Mouse (Mus musculus) kidney, postnatal 0 days (tissue): ENCODE data around the gene Spsb4. TPM values are rescaled to one million over a fixed set of nuclear protein-coding genes. Genes with fewer than 3 reads are reported as not detected.
A peak's percentile ranks its signal among the peaks of the same experiment; 100 is the strongest.

Experiments used
- ATAC-seq: fragments of 200-750 bp; cut with Nextera tagmentation; replicated peaks from 2 replicates; pipeline ENCODE4 v1.8.0; 2017; ENCODE audit warnings: low read depth, moderate number of reproducible peaks, moderate TSS enrichment, moderate library complexity; ENCODE audit not compliant: low FRiP score
- DNase-seq: peaks from one replicate; pipeline ENCODE4 v3.0.0-alpha.2; 2016; ENCODE audit warnings: low spot score
- H3K27ac ChIP-seq: fragments of 300-500 bp; sonication (generic); 2 replicates; pipeline ENCODE4 v1.5.1; 2014; ENCODE audit warnings: mild to moderate bottlenecking
- H3K27me3 ChIP-seq: fragments of 300-500 bp; sonication (generic); 2 replicates; pipeline ENCODE4 v1.6.1; 2014; ENCODE audit warnings: low read length, mixed read lengths; ENCODE audit not compliant: insufficient read depth
- H3K36me3 ChIP-seq: fragments of 300-500 bp; sonication (generic); 2 replicates; pipeline ENCODE4 v1.6.1; 2014; ENCODE audit warnings: low read length, mixed read lengths; ENCODE audit not compliant: insufficient read depth
- H3K4me1 ChIP-seq: fragments of 300-500 bp; sonication (generic); replicated peaks from 2 replicates; pipeline ENCODE4 v1.6.1; 2014; ENCODE audit warnings: antibody characterized with exemption, low read length, mixed read lengths; ENCODE audit not compliant: insufficient read depth
- H3K4me2 ChIP-seq: fragments of 300-500 bp; sonication (generic); 2 replicates; pipeline ENCODE4 v1.6.1; 2014; ENCODE audit warnings: mild to moderate bottlenecking, low read length, moderate library complexity, mixed read lengths
- H3K4me3 ChIP-seq: fragments of 300-500 bp; sonication (generic); replicated peaks from 2 replicates; pipeline ENCODE4 v1.5.1; 2014; ENCODE audit warnings: low read depth, low read length
- H3K9ac ChIP-seq: fragments of 300-500 bp; sonication (generic); 2 replicates; pipeline ENCODE4 v1.6.1; 2014; ENCODE audit warnings: low read depth, low read length
- H3K9me3 ChIP-seq: fragments of 300-500 bp; sonication (generic); replicated peaks from 2 replicates; pipeline ENCODE4 v1.6.1; 2016; ENCODE audit warnings: low read length, inconsistent platforms, mixed read lengths
- CTCF ChIP-seq: IDR thresholded peaks from 2 replicates; pipeline ENCODE4 v1.5.1; 2016; ENCODE audit warnings: antibody characterized with exemption, low read depth, mild to moderate bottlenecking, moderate library complexity
- WGBS: fragments of 180-500 bp; shearing (Covaris S2); extraction: QIAGEN DNeasy Blood & Tissue Kit; methylation state at CpG from one replicate; pipeline ENCODE4 v1.1.7; 2014; 5-methylcytosine and 5-hydroxymethylcytosine counted together
- polyA plus RNA-seq: library from polyadenylated mRNA; unstranded; fragments of >200 nt; fragmentation: Nextera tagmentation; extraction: Ambion mirVana; gene quantifications from 2 replicates; pipeline ENCODE4 v1.2.1, GENCODE M21; 2015

Gene Spsb4
- polyA plus RNA-seq, 1 experiment from 2014 or later: 55.3 TPM

GRCm38 (mm10) chr9:96984034-96984433, 34.6 kb downstream of the Spsb4 start:
- H3K9ac ChIP-seq: no peak overlapping the region
- DNase-seq (no peak), ATAC-seq (no peak)
- H3K36me3 ChIP-seq: no peaks in the 10 kb centered on the region
- H3K4me3 ChIP-seq: no peak overlapping the region
- H3K4me2 ChIP-seq: no peak overlapping the region
- H3K27me3 ChIP-seq: no peaks in the 10 kb centered on the region
- TF ChIP-seq CTCF: no peak
- no peak overlapping the region for H3K27ac ChIP-seq
- 86% methylated on average over 8 of the region's 8 CpGs for WGBS
- no peaks in the 10 kb centered on the region for H3K9me3 ChIP-seq
- H3K4me1 ChIP-seq: peaks cover 57% of the 10 kb centered on the region

DNA sequence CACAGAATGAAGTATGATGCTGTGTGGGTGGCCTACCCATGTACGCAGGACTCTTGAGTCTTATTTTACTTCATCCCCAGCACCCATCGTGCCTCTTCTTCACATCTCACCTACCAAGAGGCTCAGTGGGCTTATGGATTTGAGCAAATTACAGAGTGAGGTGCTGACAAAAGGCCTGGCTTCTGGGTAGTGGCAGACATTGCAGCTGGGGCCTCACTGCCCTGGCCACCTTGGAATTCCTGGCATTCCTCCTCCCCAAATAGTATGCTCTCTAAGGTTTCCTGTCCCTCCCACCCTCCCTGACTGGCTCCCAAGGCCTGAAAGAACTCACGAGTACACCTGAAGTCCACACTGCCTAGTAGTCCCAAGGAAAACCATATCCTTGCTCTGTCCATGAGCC, 35.7 kb downstream of the Spsb4 start:
- Histone ChIP-seq H3K27me3 (no peaks in the 10 kb centered on the region), H3K27ac (peak overlapping the region; percentile 63), H3K4me2 (no peak overlapping the region), H3K9ac (no peak overlapping the region), H3K9me3 (no peaks in the 10 kb centered on the region), H3K4me1 (peaks cover 63% of the 10 kb centered on the region), H3K4me3 (no peak overlapping the region), H3K36me3 (no peaks in the 10 kb centered on the region)
- WGBS: 36% methylated on average over 3 of the region's 3 CpGs
- ATAC-seq (no peak), DNase-seq (no peak)
- TF ChIP-seq CTCF: no peak

- TF ChIP-seq CTCF: no peak
- no peak overlapping the region for H3K4me3 ChIP-seq
- H3K36me3 ChIP-seq: no peaks in the 10 kb centered on the region
- H3K9ac ChIP-seq: no peak overlapping the region
- peaks cover 65% of the 10 kb centered on the region for H3K4me1 ChIP-seq
- DNase-seq (no peak), ATAC-seq (no peak)
- WGBS: 15% methylated on average over 3 of the region's 3 CpGs
- peak overlapping the region; percentile 71 for H3K27ac ChIP-seq
- no peaks in the 10 kb centered on the region for H3K9me3 ChIP-seq
- H3K27me3 ChIP-seq: no peaks in the 10 kb centered on the region
- H3K4me2 ChIP-seq: no peak overlapping the region
Measured at GRCm38 (mm10) chr9:96982351-96982750, 36.3 kb downstream of the Spsb4 start.

DNA sequence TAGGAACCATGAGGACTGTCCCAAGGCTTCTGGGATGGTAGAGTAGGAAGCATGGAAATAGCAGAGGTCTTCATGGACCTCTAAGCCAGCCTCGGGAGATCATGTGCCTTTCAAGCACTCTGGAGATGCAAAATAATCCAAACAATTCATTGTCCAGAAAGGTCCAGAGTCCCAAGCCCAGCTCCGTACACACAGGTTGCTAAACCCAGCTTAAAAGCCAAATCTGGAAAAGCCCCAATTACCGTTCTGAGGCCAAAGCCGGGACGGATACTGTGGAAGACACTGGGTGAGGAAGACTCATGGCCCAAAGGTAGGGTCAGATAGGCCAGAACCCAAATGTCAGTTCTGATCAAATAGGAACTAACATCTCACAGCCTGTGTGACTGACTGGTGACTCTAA, 36.8 kb downstream of the Spsb4 start:
- Histone ChIP-seq H3K36me3 (no peaks in the 10 kb centered on the region), H3K27ac (peak overlapping the region; percentile 71), H3K27me3 (no peaks in the 10 kb centered on the region), H3K4me1 (peaks cover 67% of the 10 kb centered on the region), H3K9ac (no peak overlapping the region), H3K4me3 (no peak overlapping the region), H3K4me2 (no peak overlapping the region), H3K9me3 (no peaks in the 10 kb centered on the region)
- no peak for ATAC-seq
- TF ChIP-seq CTCF: no peak
- 60% methylated on average over 5 of the region's 5 CpGs for WGBS
- no peak for DNase-seq

- no peaks in the 10 kb centered on the region for H3K27me3 ChIP-seq
- no peak for ATAC-seq
- H3K4me1 ChIP-seq: peaks cover 61% of the 10 kb centered on the region
Measured at GRCm38 (mm10) chr9:96981121-96981520, 37.5 kb downstream of the Spsb4 start.

GRCm38 (mm10) chr9:96980037-96980997, 38.3 kb downstream of the Spsb4 start:
- Histone ChIP-seq H3K27ac (peak overlapping the region; percentile 71), H3K4me2 (no peak overlapping the region), H3K36me3 (no peaks in the 10 kb centered on the region), H3K9ac (no peak overlapping the region), H3K4me3 (no peak overlapping the region), H3K4me1 (peaks cover 57% of the 10 kb centered on the region), H3K27me3 (no peaks in the 10 kb centered on the region), H3K9me3 (no peaks in the 10 kb centered on the region)
- WGBS: 27% methylated on average over 10 of the region's 10 CpGs
- DNase-seq (no peak), ATAC-seq (peak; percentile 57)
- no peak for TF ChIP-seq CTCF

More at GRCm38 (mm10) chr9:96981121-96981520, 37.5 kb downstream of the Spsb4 start:
- H3K27ac ChIP-seq: peak overlapping the region; percentile 71; the same call in 1 of the 2 replicates
- no peak overlapping the region for H3K9ac ChIP-seq
- H3K36me3 ChIP-seq: no peaks in the 10 kb centered on the region
- TF ChIP-seq CTCF: no peak
- no peak overlapping the region for H3K4me2 ChIP-seq
- H3K9me3 ChIP-seq: no peaks in the 10 kb centered on the region
- DNase-seq: no peak
- no peak overlapping the region for H3K4me3 ChIP-seq
- 22% methylated on average over 9 of the region's 9 CpGs for WGBS
